Comparison of ENCODE assay signal across 7 mouse cellular contexts in the genomic region with DNA sequence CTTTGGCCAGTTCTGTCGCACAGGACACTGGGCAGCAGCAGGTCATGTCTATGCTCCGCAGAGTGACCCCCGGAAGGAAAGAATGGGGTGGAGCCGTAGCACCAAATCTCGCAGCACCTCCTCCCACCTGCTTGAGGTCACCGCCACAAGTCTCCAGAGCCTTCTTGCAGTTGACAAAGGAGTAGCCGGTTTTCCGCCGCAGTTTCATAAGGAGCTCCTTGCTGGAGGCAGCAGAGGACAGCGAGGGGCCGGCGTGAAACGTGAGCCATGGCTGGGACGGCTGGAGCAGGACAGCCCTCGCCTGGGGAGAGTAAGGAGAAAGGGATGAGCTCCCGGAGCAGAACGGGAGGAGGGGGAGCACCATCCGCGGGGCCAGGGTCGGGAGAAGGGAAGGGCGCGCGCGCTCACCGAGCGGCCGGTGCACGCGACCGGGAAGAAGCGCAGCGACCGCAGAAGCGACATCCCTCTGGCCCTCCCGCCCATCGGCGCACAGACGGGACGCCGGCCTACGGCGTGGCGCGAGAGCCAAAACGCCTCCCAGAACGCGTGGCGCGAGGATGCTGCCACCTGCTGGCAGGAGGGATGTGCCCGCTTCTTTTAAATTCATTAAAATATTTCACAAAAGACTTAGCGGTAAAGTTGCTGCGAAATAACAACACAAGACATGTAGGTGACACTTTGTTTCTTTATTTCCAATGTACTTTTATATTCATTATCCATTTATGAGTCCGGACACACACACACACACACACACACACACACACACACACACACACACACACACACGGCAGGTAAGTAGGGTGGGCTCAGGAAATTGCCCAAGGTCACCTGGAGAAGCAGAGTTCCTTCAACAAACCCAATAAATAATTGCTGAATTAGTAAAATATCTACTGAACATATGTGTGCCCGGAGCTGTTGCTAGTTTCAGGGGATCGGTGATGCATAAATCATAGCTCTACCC. TPM values are rescaled to one million over a fixed set of nuclear protein-coding genes. Genes with fewer than 3 reads are reported as not detected.
DNase-seq lines count a peak whose midpoint lies in the region; ATAC-seq lines count a peak whose summit lies in the region.

A gene (minus strand): TSS at position 505 of the 961 bp plus-strand sequence.

- H3K27ac ChIP-seq in embryonic facial prominence, embryonic 11.5 days (replicated peaks; ENCODE audit: low read depth, low read length) = peak within 1 kb of the TSS; percentile 80
- H3K27ac ChIP-seq in limb, embryonic 10.5 days = peak within 1 kb of the TSS; percentile 94
- H3K27ac ChIP-seq in midbrain, embryonic 13.5 days = peak within 1 kb of the TSS; percentile 80

- H3K9me3 ChIP-seq in embryonic facial prominence, embryonic 11.5 days (replicated peaks; ENCODE audit: control insufficient read depth, low read length) = no peaks in the 10 kb centered on the region
- no peaks in the 10 kb centered on the region for H3K9me3 ChIP-seq in limb, embryonic 10.5 days (replicated peaks)
- no peaks in the 10 kb centered on the region for H3K9me3 ChIP-seq in midbrain, embryonic 13.5 days

- 5% methylated on average over 56 of the region's 56 CpGs for WGBS in embryonic facial prominence, embryonic 11.5 days
- 5% methylated on average over 56 of the region's 56 CpGs for WGBS in limb, embryonic 10.5 days
- 5% methylated on average over 55 of the region's 56 CpGs for WGBS in midbrain, embryonic 13.5 days

- ATAC-seq in embryonic facial prominence, embryonic 11.5 days (replicated peaks; ENCODE audit: insufficient number of reproducible peaks, low FRiP score, low TSS enrichment, low read depth) = peak; percentile 86
- ATAC-seq in granulocyte monocyte progenitor cell, adult 5-6 weeks (replicated peaks; ENCODE audit: poor library complexity, severe bottlenecking) = peak; percentile 99
- ATAC-seq in midbrain, embryonic 13.5 days = peak; percentile 92

- DNase-seq in adrenal gland, postnatal 14 days = peak; percentile 96
- DNase-seq in embryonic facial prominence, embryonic 11.5 days (ENCODE audit: low spot score) = peak; percentile 95
- peak; percentile 79 for DNase-seq in kidney, adult 11 months
- DNase-seq in limb, embryonic 10.5 days (ENCODE audit: low spot score) = peak; percentile 94
- peak; percentile 84 for DNase-seq in spleen, adult 12 weeks (ENCODE audit: low spot score)

- H3K9ac ChIP-seq in embryonic facial prominence, embryonic 11.5 days (replicated peaks; ENCODE audit: low read length) = peak within 1 kb of the TSS; percentile 85
- H3K9ac ChIP-seq in midbrain, embryonic 13.5 days (replicated peaks) = peak within 1 kb of the TSS; percentile 92

- H3K4me1 ChIP-seq in embryonic facial prominence, embryonic 11.5 days (ENCODE audit: control insufficient read depth, insufficient read depth, low read length) = no peaks in the 10 kb centered on the region
- peaks cover 12% of the 10 kb centered on the region for H3K4me1 ChIP-seq in limb, embryonic 10.5 days
- H3K4me1 ChIP-seq in midbrain, embryonic 13.5 days (replicated peaks) = peaks cover 11% of the 10 kb centered on the region

- H3K4me2 ChIP-seq in embryonic facial prominence, embryonic 11.5 days (ENCODE audit: low read depth, low read length) = peak within 1 kb of the TSS; percentile 76
- H3K4me2 ChIP-seq in midbrain, embryonic 13.5 days (replicated peaks) = peak within 1 kb of the TSS; percentile 90

- peak within 1 kb of the TSS; percentile 89 for H3K4me3 ChIP-seq in embryonic facial prominence, embryonic 11.5 days (ENCODE audit: low read depth, low read length)
- H3K4me3 ChIP-seq in limb, embryonic 10.5 days = peak within 1 kb of the TSS; percentile 93
- peak within 1 kb of the TSS; percentile 87 for H3K4me3 ChIP-seq in midbrain, embryonic 13.5 days (replicated peaks)

- H3K36me3 ChIP-seq in embryonic facial prominence, embryonic 11.5 days (replicated peaks; ENCODE audit: control insufficient read depth, insufficient read depth, low read depth, low read length) = peaks cover 8% of the 10 kb centered on the region
- peaks cover 39% of the 10 kb centered on the region for H3K36me3 ChIP-seq in limb, embryonic 10.5 days
- peaks cover 33% of the 10 kb centered on the region for H3K36me3 ChIP-seq in midbrain, embryonic 13.5 days

- no peaks in the 10 kb centered on the region for H3K27me3 ChIP-seq in embryonic facial prominence, embryonic 11.5 days (ENCODE audit: control insufficient read depth, insufficient read depth, low read length)
- H3K27me3 ChIP-seq in limb, embryonic 10.5 days (ENCODE audit: low read depth, poor library complexity, severe bottlenecking) = no peaks in the 10 kb centered on the region
- H3K27me3 ChIP-seq in midbrain, embryonic 13.5 days = no peaks in the 10 kb centered on the region

RNA-seq across cellular contexts. Expression of the gene that starts here (rescaled TPM):
- 57.6 and 58.7 TPM in 2 replicates for total RNA-seq in adrenal gland, postnatal 14 days (2021)
- polyA plus RNA-seq in embryonic facial prominence, embryonic 11.5 days (2014; fragmentation: Nextera tagmentation; extraction: Ambion mirVana) = 88.0 and 88.5 TPM in 2 replicates
- total RNA-seq in granulocyte monocyte progenitor cell, adult 5-6 weeks (2014; fragmentation: Nextera tagmentation) = 32.9 and 52.7 TPM in 2 replicates
- total RNA-seq in granulocyte monocyte progenitor cell, adult 5-6 weeks (2017) = 33.1 and 41.5 TPM in 2 replicates
- polyA plus RNA-seq in limb, embryonic 10.5 days (2016; fragmentation: Nextera tagmentation; extraction: Ambion mirVana) = 109 and 114 TPM in 2 replicates
- polyA plus RNA-seq in midbrain, embryonic 13.5 days (2015; fragmentation: Nextera tagmentation; extraction: Ambion mirVana) = 63.5 and 63.9 TPM in 2 replicates

Comparison
In these comparisons a context has a peak if more than half of its experiments do, and no peak if none do; other contexts are left out.
1. Peak in every context shown above with its lines: DNase-seq, ATAC-seq, H3K4me3 ChIP-seq and H3K27ac ChIP-seq.